Mouse (Mus musculus) bone marrow, adult 2 months (tissue): ENCODE results near the gene Iqch.

ENCODE experiments used
- CTCF ChIP-seq: fragments of 200-500 bp; IDR thresholded peaks from 2 replicates; pipeline ENCODE4 v1.5.1; 2011; ENCODE audit warnings: low read length, control low read depth; ENCODE audit not compliant: control insufficient read depth, insufficient read depth
- POLR2A ChIP-seq: fragments of 200-500 bp; IDR thresholded peaks from 2 replicates; pipeline ENCODE4 v1.6.1; 2011; ENCODE audit warnings: low read depth, mild to moderate bottlenecking, control low read depth, low read length, borderline replicate concordance; ENCODE audit not compliant: control insufficient read depth

GRCm38 (mm10) chr9:63454341-63454740, 148.0 kb downstream of the Iqch start:
- TF ChIP-seq CTCF (no peak), POLR2A (no peak)
